1 mouse cellular context compared by ENCODE assay signal in the genomic region with DNA sequence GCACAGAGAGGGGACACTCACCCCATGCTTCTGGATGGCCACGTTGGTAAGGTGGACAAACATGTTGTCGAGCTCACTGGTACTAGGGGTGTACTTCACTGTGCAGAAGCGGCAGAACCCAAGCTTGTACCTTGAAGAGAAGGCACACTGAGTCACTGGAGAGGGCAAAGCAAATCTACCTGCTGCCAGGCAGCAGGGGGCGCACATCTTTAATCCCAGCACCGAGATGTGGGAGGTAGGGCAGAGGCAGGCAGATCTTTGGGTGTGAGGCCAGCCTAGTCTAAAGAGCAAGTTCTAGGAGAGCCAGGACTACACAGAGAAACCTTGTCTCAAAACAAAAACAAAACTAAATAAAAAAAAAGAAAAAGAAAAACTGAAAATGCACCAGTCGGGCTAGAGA.
A peak's percentile ranks its signal among the peaks of the same experiment; 100 is the strongest.
TF ChIP-seq lines count a peak whose summit lies in the region.

No protein-coding gene starts in this region.

TF ChIP-seq in MEL, 35 proteins besides CTCF, POLR2A, EP300 and RAD21 (continued from another document):
- TF ChIP-seq MAZ (IDR thresholded peaks at IDR 0.05; ENCODE audit: low read depth, low read length) (no peak), SMC3 (IDR thresholded peaks at IDR 0.05; ENCODE audit: low read depth, low read length) (peak; percentile 23; the same call in 1 of the 2 replicates)
